Mouse (Mus musculus) CD4-positive, CD25-positive, alpha-beta regulatory T cell, adult 9 weeks (primary cell): ENCODE measurements around the gene Zbtb49. TPM values are rescaled to one million over a fixed set of nuclear protein-coding genes. Genes with fewer than 3 reads are reported as not detected.

Experiments
- polyA plus RNA-seq: library from polyadenylated mRNA; unstranded; fragments of 100-300 nt; shearing (Covaris generic); gene quantifications from one replicate; pipeline ENCODE4 v1.2.1, GENCODE M21; 2017

The Zbtb49 gene
- polyA plus RNA-seq: 27.8 TPM

DNA sequence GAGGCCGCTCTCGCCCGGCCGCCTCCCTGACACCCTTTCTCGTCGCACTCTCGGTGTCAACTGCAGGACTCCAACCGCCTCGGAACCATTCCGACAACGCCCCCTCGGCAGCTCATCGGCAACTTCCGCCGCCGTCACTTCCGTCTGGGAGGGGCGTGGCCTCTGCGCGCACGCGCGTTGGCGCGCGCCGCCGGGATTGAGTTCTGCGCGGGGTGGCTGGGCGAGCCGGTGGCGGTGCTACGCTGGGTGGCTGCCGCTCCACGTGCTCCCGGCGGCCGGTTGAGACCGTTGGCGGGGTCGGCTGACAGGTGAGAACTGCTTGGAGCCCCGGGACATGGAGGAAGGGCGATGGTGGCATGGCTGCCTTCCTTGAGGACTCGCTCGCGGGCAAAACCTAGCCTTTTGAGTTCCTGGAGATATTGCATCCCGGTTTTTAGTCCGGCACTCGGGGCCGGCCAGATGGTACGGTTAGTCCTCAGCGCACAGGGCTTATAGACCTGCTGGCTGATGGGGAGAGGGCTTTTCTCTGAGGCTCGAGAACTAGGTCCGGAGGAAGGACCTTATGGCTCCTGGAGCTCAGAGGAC, at the start of gene Zbtb49, which contains the start of gene Lyar:
TSS of gene Zbtb49 (minus strand) at position 130 of the 585 bp plus-strand sequence.
TSS of gene Lyar (plus strand) at position 143 of the 585 bp plus-strand sequence.

DNA sequence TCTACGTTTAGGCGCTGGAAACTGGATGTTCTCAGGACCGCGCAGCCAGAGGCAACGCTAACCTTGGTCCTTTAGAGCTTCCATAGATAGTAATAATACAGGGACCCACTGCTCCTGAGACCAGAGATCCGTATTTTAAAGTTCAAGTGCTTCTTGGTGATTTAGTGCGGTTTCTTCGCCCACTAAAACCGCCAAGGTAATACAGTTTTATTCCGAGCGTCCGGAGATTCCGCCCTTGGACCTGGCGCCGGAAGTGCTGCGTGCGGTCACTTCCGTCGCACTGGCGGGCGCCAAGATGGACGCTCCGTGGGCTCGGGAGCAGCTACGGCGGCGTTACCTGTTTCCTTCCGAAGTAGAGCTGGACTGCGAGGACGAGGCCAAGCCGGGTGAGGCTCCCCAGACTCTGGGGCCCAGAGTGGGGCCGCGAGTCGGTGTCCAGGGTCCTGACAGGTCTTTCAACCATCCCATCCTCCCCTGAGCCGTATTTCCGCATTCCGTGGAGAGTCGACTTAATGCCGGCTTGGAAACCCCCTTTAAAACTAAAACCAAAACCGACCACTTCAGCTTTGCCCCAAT, 39.9 kb upstream of the Zbtb49 start, which contains the start of gene Tmem128:
TSS of gene Tmem128 (plus strand) at position 79 of the 576 bp plus-strand sequence.

DNA sequence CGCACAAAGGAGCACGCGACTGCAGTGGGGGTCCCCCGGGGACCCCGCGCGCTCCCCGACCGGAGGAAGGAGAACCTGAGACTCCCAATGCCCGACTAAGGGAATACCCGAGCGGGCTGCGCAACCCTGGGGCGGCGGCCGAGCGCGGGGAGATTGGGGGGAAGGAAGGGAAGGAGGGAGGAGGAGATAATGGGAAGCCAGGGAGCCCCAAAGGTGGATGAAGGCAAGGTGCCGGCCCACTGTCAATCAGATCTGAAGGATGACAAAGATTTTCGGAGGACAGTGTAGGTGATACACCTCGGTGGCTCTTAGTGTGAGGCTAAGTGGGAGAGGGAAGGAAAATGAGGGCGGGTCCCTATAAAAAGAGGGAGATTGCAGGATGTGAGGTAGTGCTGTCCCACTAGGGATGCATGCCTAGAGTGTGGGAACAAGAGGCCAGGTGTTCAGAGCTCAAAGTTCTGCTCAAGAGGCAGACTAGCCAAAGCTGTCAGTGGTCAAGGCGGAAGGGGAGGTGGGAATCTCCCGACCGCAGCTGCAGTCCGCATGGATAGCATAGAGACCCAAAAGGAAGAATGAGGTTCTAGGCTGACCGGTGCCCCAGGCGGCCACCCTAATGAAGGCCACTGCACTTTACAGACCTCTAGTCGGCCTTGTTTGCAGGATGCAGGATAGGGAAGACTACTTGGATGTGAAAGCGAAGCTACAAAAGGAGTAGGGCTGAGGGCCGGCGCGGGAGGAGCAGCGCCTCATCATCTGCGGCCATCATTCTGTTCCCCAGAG, 60.4 kb downstream of the Zbtb49 start, which contains the start of gene Nsg1:
TSS of gene Nsg1 (minus strand) at position 274 of the 780 bp plus-strand sequence.

Other genes with a start within 250 kb of the Zbtb49 start
- 45.0 TPM for gene Stx18, start 181.7 kb downstream of the Zbtb49 start, polyA plus RNA-seq
- 0.24 TPM for gene Nsg1, start 60.5 kb downstream of the Zbtb49 start, polyA plus RNA-seq
- gene Lyar, start within 50 bp of the Zbtb49 start, polyA plus RNA-seq: 37.8 TPM
- 164 TPM for gene Tmem128, start 39.7 kb upstream of the Zbtb49 start, polyA plus RNA-seq
- not detected for gene Otop1, start 55.5 kb upstream of the Zbtb49 start, polyA plus RNA-seq
- gene Drd5, start 98.9 kb upstream of the Zbtb49 start, polyA plus RNA-seq: not detected